Mouse (Mus musculus) megakaryocyte, embryonic 14.5 days (primary cell): ENCODE measurements at regions not wholly inside any gene's neighbourhood (a gene's known extent, or its start where the extent isn't known, plus 50 kb on each side); places are given as distances from the start of the nearest gene placed in this dataset.

Source experiments
- FLI1 ChIP-seq: IDR thresholded peaks from 2 replicates; pipeline ENCODE4 v1.6.1; 2012; ENCODE audit warnings: low read length, inconsistent platforms, mixed read lengths
- GATA1 ChIP-seq: IDR thresholded peaks from 3 replicates; pipeline ENCODE4 v1.6.1; 2012; ENCODE audit warnings: mixed read lengths, low read length, inconsistent platforms, borderline replicate concordance

GRCm38 (mm10) chr1:90333676-90334430, 130.1 kb downstream of the Ackr3 start:
- TF ChIP-seq GATA1: no peak
- no peak for TF ChIP-seq FLI1
